Mouse (Mus musculus) brain, embryonic 18.5 days (tissue): ENCODE results near the gene Gpr143.
"Not testable (repeated sequence)": the region's sequence is repeated elsewhere in the genome, so short reads cannot be mapped to it uniquely, and the experiment has no call there.

Source experiments
- DNase-seq: peaks from one replicate; pipeline ENCODE4 v3.0.0-alpha.2; 2012; ENCODE audit warnings: low read depth, low spot score

Gene Gpr143

DNA sequence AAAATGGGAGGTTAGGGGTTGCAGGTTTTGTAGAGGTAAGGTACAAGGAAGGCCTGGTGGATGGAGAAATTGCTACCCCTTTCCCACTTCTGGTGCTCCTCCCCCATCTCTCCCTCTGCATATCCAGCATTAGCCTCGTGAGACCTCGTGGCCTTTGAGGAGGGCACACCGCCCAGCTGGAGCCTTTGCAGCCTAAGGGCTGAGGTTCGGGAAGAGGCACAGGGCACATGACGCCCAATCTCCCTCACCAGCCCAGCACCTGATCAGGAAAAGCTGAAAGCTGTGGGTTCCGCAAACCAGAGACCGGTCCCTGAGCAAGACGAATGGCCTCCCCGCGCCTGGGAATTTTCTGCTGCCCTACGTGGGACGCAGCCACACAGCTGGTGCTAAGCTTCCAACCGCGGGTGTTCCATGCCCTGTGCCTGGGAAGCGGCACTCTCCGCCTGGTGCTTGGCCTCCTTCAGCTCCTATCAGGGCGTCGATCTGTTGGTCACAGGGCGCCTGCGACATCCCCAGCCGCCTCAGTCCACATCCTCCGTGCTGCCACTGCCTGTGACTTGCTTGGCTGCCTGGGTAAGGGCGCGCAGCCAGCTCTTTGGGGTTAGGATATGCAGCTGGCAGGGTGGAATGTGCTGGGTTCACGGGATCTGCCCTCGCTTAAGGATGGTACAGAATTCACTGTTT, at the start of gene Gpr143:
Gene Gpr143, plus strand, starts transcription at position 202 of the 684 bp plus-strand sequence.
- DNase-seq = no peak

DNA sequence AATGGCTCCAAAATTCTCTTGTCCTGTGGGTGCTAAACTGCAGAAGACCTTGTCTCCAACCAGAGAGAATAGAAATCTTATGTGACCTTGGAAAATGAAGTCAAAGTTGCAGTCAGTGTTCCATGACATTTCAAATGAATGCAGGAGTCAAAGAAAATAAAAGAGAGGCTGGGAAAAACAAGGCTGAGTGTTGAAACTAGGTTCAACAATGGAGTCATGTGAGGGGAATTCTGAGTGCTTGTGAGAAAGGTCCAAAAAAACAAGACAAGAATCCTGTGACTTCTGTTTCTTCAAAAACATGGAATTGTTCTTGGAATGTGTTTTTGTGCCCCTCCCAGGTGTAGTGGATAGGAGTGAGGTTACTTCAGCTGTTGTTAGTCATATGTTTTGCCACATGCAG, 46.4 kb upstream of the Gpr143 start:
- no peak for DNase-seq

DNA sequence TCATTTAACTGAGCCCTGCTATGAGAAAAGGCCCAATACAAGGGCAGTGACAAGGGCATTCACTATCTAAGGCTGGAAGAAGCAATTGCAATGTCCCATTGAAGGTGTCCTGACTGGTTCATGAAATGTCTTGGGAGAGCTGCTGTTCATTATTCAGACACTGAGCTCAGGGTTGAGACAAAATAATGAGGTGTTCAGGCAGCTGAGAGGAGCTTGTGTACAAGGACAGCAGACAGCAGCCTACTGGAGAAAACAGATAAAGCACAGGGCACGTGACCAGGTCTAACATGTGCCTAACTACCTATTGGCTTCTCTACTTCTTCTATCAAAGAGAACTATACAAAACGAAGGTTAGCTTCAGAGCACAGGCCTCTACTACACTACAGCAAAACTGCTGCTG, 43.5 kb upstream of the Gpr143 start:
- no peak for DNase-seq

DNA sequence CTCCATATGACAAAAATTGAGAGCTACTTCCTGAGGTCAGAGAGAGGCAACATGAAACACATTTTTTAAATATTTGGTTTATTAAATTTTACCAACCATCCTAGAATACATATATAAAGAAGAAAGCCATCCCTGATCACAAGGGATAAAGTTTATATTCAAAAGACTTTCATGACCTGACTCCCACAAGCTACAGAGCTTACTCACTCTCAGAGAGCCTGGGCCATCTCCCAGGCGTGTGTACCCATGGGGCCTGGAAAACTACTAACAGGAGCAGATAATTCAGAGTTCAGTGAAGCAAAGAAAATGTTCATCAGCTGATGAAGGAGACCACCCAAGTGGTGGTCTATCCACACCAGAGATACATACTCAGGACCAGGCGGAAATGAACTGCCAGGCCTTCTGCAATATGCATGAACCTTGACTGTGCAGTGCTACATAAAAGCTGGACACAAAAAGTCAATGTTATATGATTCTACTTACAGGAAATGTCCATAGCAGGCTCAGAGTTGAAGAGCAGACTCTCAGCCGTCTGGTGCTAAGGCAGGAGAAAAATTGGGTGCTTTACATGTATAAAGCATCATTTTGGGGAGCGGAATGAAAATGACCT, 42.9 kb upstream of the Gpr143 start:
- no peak for DNase-seq

DNA sequence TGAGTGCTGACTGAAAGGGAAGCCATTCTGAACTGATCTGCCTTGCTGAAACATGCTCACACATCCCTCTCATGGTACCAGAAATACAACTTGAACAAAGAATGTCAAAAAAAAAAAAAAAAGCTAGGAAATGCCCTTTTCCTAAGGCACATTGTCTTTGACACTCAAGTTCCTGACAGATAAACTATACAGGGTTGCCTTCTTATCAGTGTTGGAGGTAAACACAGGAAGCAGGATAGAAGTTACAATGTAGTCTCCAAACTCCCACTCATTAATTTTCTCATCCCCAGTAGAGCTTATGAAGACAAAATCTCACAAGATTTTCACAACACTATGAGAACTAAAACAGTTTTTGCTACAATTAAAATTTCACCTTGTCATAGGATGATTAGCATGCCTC, 38.1 kb upstream of the Gpr143 start:
- no peak for DNase-seq

DNA sequence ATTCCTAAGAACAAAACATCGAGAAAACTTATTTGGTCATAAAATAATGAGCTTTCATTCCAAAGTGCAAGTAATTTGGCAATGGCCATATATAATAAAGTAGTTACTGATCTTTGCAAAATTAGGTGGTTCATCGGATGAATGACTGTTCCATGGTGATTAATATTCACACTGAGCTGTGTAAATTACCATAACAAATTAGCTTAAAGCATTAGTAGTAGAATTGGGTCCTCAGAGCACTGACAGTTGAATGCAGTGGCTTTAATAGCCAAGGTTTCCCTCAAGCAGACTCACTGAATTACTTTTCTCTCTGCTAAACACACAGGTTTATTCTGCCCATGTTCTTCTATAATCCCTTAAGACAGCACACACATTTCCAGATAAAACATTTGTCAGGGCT, 35.8 kb upstream of the Gpr143 start:
- DNase-seq = no peak

DNA sequence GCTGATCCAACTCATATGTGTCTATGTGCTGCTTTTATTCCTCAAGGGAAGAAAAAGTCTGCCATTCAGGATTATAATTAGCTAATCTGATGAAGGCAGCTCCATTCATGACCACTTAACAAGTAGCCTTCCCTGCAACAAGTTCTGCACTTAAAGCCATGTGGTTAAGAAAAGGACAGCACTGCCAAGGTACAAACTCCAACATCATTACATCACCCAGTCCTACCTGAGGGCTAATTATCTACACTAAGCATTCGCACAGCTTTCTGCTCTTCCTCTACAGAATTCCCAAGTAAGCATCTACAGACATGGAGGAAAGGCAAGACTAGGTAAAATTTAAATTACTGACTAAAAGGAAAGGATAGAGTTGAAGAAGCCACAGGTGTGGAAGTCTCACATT, 25.9 kb upstream of the Gpr143 start:
- DNase-seq = no peak

DNA sequence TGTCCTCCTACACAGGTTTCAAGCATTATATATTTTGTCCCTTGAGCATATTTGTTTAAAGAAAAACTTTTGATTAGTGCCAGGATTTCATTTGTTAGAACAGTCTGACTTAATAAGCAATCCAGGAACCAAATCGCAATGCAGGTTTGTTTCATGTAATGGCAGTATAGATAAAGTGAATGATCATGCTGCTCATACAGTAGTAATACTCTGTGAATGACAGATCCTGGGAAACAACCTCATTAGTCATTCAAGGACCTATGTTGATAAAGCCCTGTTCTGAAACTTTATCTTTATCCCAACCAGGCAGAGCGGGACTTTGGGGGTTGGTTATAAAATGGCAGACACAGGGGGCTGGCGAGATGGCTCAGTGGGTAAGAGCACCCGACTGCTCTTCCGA, 25.4 kb upstream of the Gpr143 start:
- no peak for DNase-seq

DNA sequence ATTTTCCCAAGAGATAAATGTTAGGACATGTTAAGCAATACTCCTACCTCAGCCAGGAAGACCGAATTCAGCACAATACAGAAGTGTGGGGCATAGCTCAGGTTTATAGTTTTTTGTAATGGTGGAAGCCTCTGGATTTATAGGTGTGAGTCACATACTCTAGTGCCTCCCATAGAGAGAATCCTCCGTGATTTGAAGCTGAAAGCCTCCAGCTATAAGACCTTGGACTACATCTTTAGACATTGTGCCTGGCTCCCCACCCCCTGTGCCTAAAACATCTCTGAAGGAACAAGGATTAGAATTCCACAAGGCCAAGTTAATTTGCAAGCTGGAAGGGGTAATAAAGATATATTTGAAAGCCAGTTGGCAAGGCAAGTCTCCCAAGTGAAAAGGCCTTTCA, 19.3 kb upstream of the Gpr143 start:
- no peak for DNase-seq

DNA sequence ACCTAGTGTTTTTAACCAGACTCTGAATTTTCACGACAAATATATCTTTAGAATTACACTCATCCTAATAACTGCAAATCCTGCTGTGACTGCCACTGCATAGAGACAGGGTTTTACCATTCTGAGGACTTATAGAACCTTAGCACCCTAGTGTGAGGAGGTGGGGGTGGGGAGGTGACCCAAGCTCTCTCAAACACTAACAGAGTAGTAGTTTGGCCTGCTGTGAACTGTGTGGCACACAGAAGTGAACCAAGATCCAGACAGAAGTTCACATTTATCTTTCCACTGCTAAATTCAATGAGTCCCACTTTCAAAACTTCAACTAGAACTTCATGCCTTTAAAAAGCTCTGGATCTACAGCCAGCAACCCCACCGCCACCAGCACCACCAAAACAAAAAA, 18.9 kb upstream of the Gpr143 start:
- no peak for DNase-seq

DNA sequence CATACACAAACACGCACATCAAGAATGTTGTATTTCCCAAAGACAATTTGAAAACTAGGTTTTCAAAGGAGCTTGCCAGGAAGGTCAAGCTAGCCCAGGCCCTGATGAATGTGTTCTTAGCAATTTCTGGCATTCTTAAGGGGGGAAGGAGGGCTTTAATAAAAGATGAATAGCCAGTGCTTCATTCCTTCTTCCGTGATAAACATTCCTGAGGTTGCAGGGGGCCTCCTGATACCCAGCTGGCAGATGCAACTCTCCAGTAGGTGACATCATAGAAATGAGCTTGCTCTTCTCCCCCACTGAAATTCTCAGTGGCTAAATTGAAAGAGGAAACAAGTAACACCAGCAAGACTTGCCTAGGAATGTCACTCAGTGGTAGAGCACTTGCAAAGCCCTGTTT, 17.6 kb upstream of the Gpr143 start:
- no peak for DNase-seq

DNA sequence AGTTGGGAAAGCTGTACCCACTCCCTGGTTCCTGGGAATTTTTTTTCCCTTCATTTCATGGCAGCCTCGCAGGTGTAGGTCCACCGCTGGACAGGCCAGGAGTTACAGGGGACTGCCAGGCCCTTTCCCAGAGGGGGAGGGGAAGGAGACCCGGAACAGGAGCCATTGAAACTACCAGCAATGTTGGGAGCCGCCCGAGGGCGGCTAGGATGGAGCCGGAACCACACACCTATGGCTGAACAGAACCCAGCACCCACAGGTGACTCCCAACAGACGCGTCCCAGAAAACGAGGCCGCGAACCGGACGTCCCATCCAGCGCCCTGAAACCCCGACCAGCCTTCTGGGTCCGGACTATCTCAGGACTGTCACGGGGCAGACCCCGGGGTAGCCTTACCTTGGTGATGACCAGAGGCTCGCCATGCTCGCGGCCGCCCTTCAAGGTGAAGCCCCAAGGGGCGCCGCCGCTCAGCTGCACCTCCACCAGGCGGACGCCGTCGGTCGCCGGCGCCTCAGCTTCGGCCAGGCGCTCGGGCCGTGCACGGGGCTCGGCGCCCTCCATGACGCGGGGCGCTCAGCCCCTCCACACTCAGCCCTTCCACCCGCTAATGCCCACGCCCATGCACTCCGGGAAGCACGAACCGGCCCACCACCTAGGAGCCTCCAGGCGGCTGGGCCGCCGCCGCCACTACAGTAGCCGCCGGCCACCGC, 12.7 kb upstream of the Gpr143 start, which contains the start of gene Shroom2:
Gene Shroom2, minus strand, starts transcription at position 575 of the 709 bp plus-strand sequence.
- DNase-seq = no peak

DNA sequence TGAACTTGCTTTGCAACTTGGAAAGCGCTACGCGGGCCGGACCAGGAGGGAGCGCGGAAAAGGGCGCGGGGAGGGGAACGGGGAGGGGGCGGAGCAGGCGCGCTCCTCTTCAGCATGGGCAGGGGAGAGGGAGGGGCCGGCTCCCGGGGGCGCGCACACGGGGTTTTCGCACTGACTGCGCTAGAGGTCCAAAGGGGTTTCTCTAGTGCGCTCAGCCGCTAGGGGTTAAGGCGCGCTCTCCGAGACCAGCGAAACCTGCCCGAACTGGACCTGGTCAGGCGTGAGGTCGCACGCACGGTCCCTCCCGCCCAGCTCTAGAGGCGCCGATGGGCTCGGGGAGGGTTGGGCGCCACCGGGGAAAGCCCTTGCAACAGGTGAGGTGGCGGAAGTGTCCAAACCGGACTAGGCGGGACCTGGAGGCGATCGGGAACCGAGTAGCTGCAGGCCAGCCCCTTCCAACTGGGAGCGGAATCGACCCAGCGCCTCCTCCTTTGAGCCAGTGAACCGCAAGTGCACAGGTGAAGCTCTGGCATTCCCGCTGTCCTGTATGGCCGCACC, 12.0 kb upstream of the Gpr143 start:
- DNase-seq = no peak

DNA sequence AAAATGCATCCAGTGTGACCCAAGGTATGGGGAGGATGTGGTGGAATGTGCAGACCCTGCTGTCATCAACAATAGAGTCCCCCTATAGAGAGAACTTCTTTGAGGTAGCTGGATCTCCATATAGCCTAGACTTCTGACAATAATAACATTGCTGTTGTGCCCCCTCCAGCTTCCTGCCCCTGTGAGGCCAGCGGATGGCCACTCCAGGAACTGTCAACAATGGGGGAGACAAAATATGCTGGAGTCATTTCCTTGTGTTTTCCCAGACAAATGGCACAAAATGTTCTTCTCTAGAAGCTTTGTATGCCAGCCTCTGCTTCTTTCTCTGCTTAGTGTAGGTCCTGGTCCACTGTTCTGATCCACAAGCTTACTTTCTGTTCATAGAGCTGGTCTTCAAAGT, 6.4 kb downstream of the Gpr143 start:
- no peak for DNase-seq

DNA sequence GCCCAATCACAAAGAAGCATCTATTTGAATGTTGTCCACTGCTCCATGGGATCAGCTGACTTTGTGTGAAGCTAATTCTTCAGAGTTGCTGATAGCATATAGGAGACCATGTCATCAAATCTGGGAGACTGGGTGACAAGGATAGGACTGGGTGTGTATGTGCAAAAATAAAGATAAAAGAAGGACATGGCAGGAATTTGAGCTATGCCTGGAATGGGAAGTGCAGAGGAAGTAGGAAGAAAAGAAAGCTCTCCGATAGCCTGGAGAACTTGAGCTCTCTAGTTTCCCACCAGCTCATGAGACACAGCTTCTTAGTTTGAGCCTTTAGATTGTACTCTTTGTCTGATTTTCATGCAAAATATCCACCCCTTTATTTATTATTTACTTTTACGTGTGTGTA, 6.9 kb downstream of the Gpr143 start:
- DNase-seq = no peak

DNA sequence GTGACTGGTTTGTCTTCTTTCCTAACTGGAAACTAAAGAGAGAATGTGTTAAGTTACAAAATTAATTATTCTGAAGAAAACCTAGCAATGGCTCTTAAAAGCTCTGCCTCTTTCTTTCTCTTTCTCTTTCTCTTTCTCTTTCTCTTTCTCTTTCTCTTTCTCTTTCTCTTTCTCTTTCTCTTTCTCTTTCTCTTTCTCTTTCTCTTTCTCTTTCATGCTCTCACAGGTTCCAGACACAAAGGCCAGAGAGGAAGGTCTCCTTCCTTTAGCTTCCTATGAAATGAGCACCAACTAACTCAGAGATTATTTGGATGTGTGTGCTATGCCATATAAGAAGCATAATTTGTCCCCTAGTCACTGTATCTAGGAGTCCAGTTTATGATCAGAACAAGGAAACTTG, 23.6 kb downstream of the Gpr143 start:
- no peak for DNase-seq

DNA sequence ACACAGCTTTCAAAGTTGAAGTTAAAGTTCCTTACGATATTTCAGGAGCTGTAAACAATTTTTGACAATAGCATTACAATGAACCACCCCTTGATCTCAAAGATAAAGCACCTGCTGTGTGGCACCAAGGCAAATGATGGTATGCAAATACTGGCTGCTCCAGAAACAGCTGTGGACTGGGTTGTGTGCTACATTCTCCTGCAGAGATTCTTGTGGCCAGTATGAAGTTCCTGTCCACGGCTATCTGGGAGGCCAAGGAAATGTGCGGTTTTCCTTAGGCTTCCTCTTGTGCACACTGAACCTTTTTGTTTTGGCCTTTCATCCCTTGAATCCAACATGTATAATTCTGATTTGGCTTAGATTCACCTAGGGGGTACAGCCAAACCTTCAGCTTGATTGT, 31.6 kb downstream of the Gpr143 start:
- no peak for DNase-seq

DNA sequence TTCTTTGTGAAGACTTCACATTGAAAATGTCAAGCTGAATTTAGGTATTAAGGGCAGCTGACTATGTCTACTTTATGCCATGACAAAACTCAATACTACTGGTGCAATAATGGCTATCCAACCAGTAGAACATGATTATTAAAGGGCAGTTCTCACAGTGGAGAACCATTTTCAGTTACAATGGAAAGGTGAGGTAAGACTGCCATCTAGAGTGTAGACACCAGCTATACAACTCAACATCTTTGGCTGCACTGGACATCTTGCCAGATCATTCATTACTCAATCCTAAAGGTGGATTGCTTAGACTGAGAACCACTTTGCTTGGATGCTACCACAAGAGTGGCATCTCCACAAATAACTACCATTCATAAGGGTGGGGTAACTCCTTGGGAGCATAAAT, 37.3 kb downstream of the Gpr143 start:
- no peak for DNase-seq

DNA sequence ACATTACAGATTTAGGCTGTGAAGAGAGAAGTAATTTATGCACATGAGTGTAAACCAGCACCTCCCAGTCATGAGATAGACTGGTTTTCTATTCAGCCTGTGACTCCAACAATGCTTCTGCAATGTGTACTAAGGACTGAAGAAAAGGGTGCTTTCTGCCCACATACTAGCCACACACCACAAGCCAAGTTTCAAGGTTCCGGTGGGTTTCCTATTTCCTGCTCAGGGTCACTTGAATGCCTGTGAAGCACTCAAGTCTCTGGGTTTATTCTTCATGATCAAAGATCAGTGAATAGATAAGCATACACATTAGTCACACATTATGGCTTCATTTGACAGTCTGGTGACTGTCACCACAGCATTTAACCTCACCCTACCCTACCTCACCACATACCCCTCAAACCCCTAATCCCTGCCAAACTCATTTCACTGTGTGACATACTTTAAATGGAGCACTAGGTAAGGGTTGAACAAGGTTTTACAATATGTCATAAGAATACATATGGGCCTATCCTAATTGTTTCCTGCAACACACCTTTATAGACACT, 49.4 kb downstream of the Gpr143 start:
- DNase-seq = not testable (repeated sequence)

DNA sequence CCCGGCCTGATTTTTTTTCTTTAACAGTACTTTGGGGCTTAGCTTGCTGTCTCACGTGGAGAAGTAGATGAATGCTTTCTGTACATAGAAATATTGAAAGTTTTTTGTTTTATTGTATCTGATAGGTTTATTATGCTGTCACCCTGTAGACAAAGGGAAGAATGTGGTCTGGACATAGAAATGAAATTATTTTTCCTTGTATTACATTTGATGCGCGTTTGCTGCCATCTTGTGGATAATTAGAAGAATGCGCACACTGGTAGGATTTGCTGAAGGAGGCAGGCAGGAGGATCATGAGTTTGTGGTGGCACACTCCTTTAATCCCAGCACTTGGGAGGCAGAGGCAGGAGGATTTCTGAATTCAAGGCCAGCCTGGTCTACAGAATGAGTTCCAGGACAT, 53.2 kb downstream of the Gpr143 start:
- DNase-seq = peak; percentile 37

DNA sequence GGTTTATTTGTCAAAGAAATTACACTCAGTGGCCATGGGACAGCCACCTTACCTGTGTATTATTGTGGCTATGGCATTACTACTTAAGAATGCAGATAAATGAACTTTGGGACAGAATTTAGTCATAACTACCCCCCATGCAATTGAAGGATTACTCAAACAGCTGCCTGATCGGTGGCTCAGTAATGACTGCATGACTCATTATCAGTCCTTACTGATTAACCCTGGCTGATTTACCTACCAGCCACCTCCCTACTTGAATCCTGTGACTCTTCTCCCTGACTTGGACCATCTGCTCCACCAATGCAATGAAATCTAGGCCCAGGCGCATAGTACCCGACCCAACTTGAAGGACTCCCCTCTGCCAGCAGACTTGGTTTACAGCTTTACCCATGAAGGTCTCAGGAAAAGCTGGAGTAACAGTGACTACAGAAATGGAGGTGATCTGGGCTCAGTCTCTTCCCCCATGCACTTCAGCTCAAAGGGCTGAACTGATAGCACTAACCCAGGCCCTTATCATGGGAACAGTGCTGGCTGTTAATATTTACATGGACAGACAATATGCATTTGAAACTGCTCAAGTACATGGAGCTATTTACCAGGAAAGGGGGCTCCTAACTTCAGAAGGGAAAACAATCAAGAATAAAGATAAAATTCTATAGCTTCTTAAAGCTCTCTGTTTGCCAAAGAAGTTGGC, 73.5 kb downstream of the Gpr143 start:
- no peak for DNase-seq
